Mouse (Mus musculus) limb, embryonic 10.5 days (tissue): ENCODE measurements around the gene Meaf6. TPM values are rescaled to one million over a fixed set of nuclear protein-coding genes. Genes with fewer than 3 reads are reported as not detected.
A peak's percentile ranks its signal among the peaks of the same experiment; 100 is the strongest.

Experiments used
- DNase-seq: peaks from one replicate; pipeline ENCODE4 v3.0.0-alpha.2; 2017; ENCODE audit warnings: low spot score
- H3K27ac ChIP-seq: fragments of 300-500 bp; sonication (generic); 2 replicates; pipeline ENCODE4 v1.5.1; 2016; ENCODE audit warnings: mild to moderate bottlenecking
- H3K27me3 ChIP-seq: fragments of 300-500 bp; sonication (generic); 2 replicates; pipeline ENCODE4 v1.6.1; 2016; ENCODE audit warnings: low read depth, mild to moderate bottlenecking; ENCODE audit not compliant: poor library complexity, severe bottlenecking
- H3K36me3 ChIP-seq: fragments of 300-500 bp; sonication (generic); 2 replicates; pipeline ENCODE4 v1.6.1; 2016; ENCODE audit warnings: mild to moderate bottlenecking, moderate library complexity
- H3K4me1 ChIP-seq: fragments of 300-500 bp; sonication (generic); 2 replicates; pipeline ENCODE4 v1.6.1; 2016
- H3K4me3 ChIP-seq: fragments of 300-500 bp; sonication (generic); 2 replicates; pipeline ENCODE4 v1.5.1; 2016; ENCODE audit warnings: mild to moderate bottlenecking, moderate library complexity
- H3K9me3 ChIP-seq: fragments of 300-500 bp; sonication (generic); replicated peaks from 2 replicates; pipeline ENCODE4 v1.6.1; 2016; ENCODE audit warnings: mild to moderate bottlenecking
- WGBS: fragments of 180-500 bp; shearing (Covaris S2); methylation state at CpG from one replicate; pipeline ENCODE4 v1.1.7; 2016; 5-methylcytosine and 5-hydroxymethylcytosine counted together
- polyA plus RNA-seq: library from polyadenylated mRNA; unstranded; fragments of >200 nt; fragmentation: Nextera tagmentation; extraction: Ambion mirVana; gene quantifications from 2 replicates; pipeline ENCODE4 v1.2.1, GENCODE M21; 2016

Gene Meaf6
- 64.2 and 70.9 TPM in 2 replicates for polyA plus RNA-seq

DNA sequence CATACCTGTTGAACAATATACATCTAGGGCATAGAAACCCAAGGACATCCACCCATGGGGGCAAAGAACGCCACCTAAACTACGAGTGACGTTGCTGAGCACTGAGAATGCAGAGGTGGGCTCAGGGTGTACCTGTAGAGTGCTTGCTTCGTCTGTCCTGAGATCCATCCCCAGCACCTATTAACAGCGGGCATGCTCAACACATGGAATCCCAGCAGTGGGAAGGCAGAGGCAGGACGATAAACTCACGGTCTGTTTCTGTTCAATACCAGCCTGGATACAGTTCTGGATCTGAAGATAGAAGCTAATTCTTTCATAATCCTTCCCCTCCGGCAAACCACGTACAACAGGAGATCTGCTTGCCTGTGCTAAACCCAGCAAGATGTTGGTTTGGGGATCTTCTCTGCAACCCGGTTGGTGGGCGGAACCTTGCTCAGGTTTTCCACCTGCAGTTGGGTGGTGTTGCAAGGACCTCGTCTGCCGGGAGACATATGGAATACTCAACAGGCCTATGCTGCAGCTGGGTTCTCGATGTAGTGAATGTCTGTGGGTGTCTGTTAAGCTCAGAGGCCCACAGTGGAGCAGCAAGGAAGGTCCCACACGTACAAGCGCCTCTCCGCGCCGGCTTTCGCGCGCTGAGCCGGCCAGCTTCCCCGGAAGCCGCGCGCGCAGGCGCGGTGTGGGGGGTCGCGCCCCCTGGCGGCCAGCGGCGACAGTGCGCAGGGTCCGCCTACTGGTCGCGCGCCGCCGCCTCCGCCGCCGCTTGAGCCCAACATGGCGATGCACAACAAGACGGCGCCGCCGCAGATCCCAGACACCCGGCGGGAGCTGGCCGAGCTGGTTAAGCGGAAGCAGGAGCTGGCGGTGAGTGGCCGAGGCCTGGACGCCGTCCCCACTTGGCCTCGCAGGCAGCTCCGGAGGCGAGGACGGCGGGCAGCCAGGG, at the start of gene Meaf6:
Meaf6 (plus strand) TSS at position 732 of the 943 bp plus-strand sequence.
- WGBS = 2% methylated on average over 63 of the region's 63 CpGs
- peak within 1 kb of the TSS; percentile 99 for H3K27ac ChIP-seq
- H3K4me3 ChIP-seq = peak within 1 kb of the TSS; percentile 93
- DNase-seq = peak; percentile 97
- H3K27me3 ChIP-seq = no peaks in the 10 kb centered on the region
- H3K9me3 ChIP-seq = no peaks in the 10 kb centered on the region
- peaks cover 24% of the 10 kb centered on the region for H3K4me1 ChIP-seq
- H3K36me3 ChIP-seq = peaks cover 38% of the 10 kb centered on the region

DNA sequence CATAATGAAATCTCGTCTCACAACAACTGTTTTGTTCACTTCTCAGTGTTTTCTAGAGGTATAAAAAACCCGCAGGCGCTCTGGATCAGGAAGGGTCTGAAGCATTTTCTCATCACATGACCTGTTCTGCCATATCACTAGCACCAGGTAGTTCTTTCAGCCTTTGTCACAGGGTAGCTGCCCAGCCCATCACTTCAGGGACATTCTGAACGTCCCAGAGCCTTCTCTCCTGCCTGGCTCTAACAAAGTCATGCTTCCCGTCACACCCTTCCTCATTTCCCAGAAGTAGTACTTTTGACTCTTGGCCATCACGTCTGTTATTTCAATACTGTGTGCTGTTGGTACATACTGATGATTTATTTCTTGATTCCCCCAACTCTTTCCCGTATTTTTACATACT, 40.5 kb upstream of the Meaf6 start:
- Histone ChIP-seq H3K27ac (no peak overlapping the region), H3K9me3 (no peaks in the 10 kb centered on the region), H3K4me3 (no peak overlapping the region), H3K27me3 (no peaks in the 10 kb centered on the region), H3K36me3 (peaks cover 99% of the 10 kb centered on the region), H3K4me1 (no peaks in the 10 kb centered on the region)
- WGBS = 91% methylated on average over 7 of the region's 7 CpGs
- DNase-seq = no peak

DNA sequence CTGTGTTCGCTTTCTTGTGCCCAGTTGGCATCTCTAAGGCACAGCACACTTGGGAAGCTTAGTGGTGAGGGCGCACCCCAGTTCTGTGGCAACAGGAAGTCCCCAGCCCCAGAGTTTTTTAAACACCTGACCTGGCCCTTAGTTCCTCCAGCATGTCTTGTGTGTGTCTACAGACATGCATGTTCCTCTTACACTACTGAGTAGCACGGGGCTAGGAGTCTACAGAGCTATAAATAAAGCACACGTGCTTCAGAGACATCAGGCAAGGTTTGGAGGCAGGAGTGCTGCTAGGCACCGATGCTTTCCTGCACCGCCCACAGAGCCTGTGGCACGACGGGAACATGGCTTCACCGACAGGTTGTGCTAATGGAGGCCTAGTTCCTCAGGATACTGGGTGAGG, 29.5 kb upstream of the Meaf6 start:
- Histone ChIP-seq H3K36me3 (peaks cover 59% of the 10 kb centered on the region), H3K9me3 (no peaks in the 10 kb centered on the region), H3K4me3 (no peak overlapping the region), H3K4me1 (peaks cover 39% of the 10 kb centered on the region), H3K27me3 (peaks cover 45% of the 10 kb centered on the region), H3K27ac (no peak overlapping the region)
- no peak for DNase-seq
- WGBS = 93% methylated on average over 9 of the region's 9 CpGs

DNA sequence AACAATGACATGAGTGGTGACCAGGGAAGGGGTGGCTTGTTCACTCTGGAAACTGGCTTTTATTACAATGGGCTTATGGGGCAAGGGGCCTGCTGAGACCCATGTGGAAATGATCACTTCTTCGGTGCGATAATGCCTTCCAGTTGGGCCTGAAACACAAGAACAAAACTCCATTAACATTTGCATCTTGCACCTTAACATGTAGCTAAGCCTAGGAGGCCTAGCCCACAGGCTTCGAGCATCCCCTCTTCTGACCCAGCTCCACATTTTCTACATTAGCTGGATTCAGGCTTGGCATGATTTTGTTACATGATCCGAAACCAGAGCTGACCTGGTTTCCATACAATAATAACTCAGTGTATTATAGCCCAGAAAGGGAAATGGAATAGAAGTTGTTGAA, 28.5 kb upstream of the Meaf6 start:
- WGBS = 48% methylated on average over 4 of the region's 4 CpGs
- peaks cover 39% of the 10 kb centered on the region for H3K4me1 ChIP-seq
- peaks cover 49% of the 10 kb centered on the region for H3K36me3 ChIP-seq
- no peaks in the 10 kb centered on the region for H3K9me3 ChIP-seq
- peak overlapping the region; percentile 57; the same call in 1 of the 2 replicates for H3K27ac ChIP-seq
- no peak overlapping the region for H3K4me3 ChIP-seq
- peaks cover 46% of the 10 kb centered on the region for H3K27me3 ChIP-seq
- DNase-seq = peak; percentile 47

DNA sequence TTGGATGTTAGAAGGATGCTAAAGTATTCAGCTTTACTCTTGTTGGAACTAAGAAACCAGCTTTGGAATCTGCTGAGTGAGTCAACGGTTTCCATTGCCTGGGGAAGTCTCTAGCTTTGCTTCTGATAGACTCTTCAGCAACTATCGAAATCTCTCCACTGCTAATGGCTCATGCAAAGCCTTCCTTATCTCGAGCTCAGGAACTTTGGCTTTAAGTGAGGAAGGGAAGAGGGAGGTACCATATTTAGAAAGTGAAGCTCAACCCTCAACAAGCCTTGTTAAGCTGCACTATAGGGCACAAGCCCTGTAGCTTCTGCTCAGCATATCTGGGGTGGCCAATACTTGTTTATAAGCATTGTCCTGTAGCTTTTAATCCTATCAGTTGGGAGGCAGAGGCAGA, 27.7 kb upstream of the Meaf6 start:
- H3K36me3 ChIP-seq = peaks cover 41% of the 10 kb centered on the region
- H3K9me3 ChIP-seq = no peaks in the 10 kb centered on the region
- peak overlapping the region; percentile 20; the same call in 1 of the 2 replicates for H3K27ac ChIP-seq
- H3K4me1 ChIP-seq = peaks cover 39% of the 10 kb centered on the region
- 47% methylated on average over 3 of the region's 3 CpGs for WGBS
- peaks cover 45% of the 10 kb centered on the region for H3K27me3 ChIP-seq
- H3K4me3 ChIP-seq = no peak overlapping the region
- DNase-seq = no peak

DNA sequence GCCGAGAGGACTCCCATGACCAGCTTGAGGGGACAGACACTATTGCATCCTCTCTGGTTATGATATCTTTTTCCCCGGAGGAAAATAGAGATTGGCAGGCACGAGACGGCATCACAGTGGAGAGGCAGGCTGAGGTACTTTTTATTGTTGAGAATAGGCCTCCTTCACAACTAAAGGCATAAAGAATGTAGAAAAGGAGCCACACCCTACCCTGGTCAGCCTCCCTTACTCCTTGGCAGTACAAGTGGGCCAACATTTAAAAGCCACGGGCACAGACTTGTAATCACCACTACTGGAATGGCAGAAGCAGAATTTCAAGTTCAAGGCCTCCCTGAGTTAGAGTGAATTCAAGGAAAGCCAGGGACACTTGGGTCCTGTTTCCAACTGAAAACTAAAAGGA, 26.9 kb upstream of the Meaf6 start:
- H3K36me3 ChIP-seq = peaks cover 33% of the 10 kb centered on the region
- no peaks in the 10 kb centered on the region for H3K9me3 ChIP-seq
- 60% methylated on average over 5 of the region's 5 CpGs for WGBS
- H3K4me3 ChIP-seq = no peak overlapping the region
- no peak for DNase-seq
- peaks cover 39% of the 10 kb centered on the region for H3K4me1 ChIP-seq
- peaks cover 42% of the 10 kb centered on the region for H3K27me3 ChIP-seq
- no peak overlapping the region for H3K27ac ChIP-seq

DNA sequence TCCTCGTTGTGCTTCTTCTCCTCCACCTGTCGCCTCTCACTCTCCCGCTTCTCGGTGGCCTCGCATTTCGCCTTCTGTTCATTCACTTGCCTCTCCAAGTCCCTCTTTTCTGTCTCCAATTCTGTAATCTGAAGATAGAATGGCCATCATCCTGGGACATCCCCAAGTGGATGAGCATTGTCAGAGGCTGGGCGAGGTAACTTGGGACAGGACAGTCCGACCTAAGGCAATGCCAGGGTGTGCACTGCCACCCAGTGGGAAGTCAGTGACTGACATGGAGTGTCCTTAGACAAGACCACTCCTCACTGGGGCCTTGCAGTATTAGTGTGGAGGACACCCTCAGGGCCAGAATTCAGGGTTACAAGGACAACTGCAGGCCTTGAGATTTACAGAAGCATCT, 25.9 kb upstream of the Meaf6 start:
- peak overlapping the region; percentile 13; the same call in 1 of the 2 replicates for H3K4me3 ChIP-seq
- H3K9me3 ChIP-seq = no peaks in the 10 kb centered on the region
- peaks cover 23% of the 10 kb centered on the region for H3K36me3 ChIP-seq
- peaks cover 38% of the 10 kb centered on the region for H3K27me3 ChIP-seq
- WGBS = 3% methylated on average over 8 of the region's 8 CpGs
- H3K27ac ChIP-seq = no peak overlapping the region
- peak; percentile 70 for DNase-seq
- peaks cover 39% of the 10 kb centered on the region for H3K4me1 ChIP-seq

DNA sequence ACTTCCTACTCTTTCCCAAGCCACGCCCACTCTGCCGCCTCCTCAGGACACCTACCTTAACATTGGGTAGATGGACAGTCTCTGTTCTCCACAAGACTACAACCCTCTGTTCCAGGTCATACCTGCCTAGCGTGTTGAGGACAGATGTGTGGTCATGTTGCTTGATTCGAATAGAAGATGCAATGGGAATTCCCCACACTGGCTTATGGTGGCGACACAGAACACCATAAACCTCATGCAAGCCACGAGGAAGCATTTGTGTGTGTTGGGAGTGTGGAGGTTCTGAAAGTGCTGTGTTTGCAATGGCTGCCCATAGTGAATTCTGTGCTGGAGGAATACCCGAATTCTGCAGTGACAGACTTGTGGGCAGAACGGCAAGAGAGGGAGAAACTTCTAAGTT, 21.1 kb upstream of the Meaf6 start:
- Histone ChIP-seq H3K9me3 (no peaks in the 10 kb centered on the region), H3K27me3 (peaks cover 33% of the 10 kb centered on the region; the same call in 1 of the 2 replicates), H3K27ac (no peak overlapping the region), H3K4me1 (peaks cover 25% of the 10 kb centered on the region), H3K36me3 (peaks cover 9% of the 10 kb centered on the region), H3K4me3 (no peak overlapping the region)
- WGBS = 76% methylated on average over 8 of the region's 8 CpGs
- DNase-seq = no peak

DNA sequence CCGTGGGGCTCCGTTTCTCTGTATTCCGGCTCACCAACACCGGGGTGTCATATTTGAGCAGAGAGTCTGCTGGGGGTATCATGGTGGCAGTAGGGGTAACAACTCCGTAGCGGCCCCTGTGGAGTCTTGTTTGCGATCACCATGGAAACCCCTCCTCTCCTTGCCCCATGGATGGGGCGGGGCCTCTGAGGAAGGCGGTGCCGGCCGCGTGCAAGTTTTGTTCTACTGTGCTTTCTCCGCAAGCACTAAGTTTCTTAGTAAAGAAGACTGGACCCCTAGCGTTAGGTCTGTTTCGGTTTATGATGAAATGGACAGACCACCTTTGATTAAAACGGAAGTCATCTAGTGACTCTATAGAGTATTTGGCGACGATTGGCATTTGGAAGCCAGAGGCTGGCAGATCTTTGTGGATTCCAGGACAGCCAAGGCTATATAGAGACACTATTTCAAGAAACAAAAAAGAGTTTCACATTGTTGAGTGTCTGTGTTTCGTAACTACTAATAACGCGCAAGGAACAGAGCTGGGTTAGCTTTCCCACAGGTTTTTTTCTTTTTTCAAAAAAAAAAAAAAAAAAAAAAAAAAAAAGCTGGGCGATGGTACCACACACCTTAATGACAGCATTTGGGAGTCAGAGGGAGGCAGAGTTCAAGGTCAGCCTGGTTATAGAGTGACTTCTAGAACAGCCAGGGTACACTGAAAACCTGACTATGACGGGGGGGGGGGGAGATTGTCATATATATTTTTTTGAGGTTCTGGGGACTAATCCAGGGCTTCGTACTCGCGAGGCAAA, 19.2 kb upstream of the Meaf6 start, which contains the start of gene Dnali1:
Dnali1 (minus strand) TSS at position 187 of the 791 bp plus-strand sequence.
- peak; percentile 70 for DNase-seq
- H3K9me3 ChIP-seq = no peaks in the 10 kb centered on the region
- H3K27ac ChIP-seq = peak within 1 kb of the TSS; percentile 86
- peaks cover 28% of the 10 kb centered on the region for H3K36me3 ChIP-seq
- peaks cover 23% of the 10 kb centered on the region for H3K4me1 ChIP-seq
- H3K27me3 ChIP-seq = peaks cover 20% of the 10 kb centered on the region; the same call in 1 of the 2 replicates
- H3K4me3 ChIP-seq = peak within 1 kb of the TSS; percentile 97
- WGBS = 5% methylated on average over 26 of the region's 26 CpGs

DNA sequence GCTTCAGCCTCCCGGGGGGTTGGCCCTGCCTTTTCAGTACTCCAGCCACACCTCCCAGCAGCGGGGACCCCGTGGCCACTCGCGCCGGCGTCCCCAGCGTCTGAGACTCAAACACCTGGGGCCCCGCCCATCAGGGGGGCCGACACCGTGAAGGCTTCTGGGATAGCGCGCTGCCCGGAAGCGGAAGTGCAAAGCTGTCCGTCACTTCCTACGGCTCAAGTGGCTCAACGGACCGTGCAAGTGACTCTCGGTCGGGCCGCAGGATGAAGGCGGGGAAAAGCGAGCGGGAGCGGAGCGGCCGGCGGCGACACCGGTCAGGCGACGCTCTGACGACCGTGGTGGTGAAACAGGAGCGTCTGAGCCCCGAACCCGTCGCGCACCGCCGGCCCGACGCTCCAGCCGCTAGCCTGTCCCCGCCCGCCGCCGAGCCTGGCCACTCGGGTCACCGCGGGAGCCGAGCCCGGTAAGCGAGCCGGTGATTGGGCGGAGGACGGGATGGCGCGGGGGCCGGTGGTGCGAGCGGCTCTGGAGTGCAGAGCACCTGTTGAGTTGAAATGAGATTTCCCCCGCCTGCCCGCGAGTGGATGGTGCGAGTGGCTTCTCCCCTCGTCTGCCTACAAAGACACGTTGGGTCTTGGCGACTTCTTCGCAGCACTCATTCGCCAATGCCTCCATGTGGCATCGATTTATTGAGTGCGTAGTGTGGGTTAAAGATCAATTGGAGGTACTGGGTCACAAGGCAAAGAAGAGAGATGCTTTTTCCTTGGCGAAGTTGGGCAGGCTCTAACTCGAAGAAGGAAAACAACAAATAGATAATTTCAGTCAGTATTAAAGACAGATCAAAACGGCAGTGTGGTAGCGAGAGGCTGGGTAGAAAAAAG, 18.2 kb upstream of the Meaf6 start, which contains the start of gene Snip1:
Snip1 (plus strand) TSS at position 183 of the 881 bp plus-strand sequence.
- Histone ChIP-seq H3K4me1 (peaks cover 23% of the 10 kb centered on the region), H3K9me3 (no peaks in the 10 kb centered on the region), H3K27me3 (peaks cover 20% of the 10 kb centered on the region; the same call in 1 of the 2 replicates), H3K36me3 (peaks cover 38% of the 10 kb centered on the region), H3K4me3 (peak within 1 kb of the TSS; percentile 97), H3K27ac (peak within 1 kb of the TSS; percentile 86)
- DNase-seq = peak; percentile 98
- WGBS = 1% methylated on average over 78 of the region's 78 CpGs

DNA sequence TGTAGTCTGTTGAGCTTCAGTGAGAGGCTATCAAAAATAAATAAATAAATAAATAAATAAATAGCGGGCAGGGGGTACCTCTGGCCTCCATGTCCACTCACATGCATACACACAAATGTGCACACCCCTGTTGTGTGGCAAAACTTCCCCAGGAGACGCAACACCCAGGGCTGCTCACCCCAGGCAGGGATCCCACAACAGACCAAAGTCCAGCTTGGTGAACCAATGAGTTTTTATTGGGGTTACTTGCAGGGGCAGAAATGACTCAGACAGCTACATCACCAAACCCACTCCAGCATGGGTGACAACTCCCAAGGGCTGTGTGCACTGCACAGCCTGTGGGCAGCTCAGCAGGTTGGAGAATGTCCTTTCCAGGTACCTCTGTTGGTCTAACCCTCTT, 7.2 kb upstream of the Meaf6 start:
- DNase-seq = no peak
- Histone ChIP-seq H3K4me1 (no peaks in the 10 kb centered on the region), H3K36me3 (peaks cover 61% of the 10 kb centered on the region), H3K27ac (no peak overlapping the region), H3K27me3 (no peaks in the 10 kb centered on the region), H3K9me3 (no peaks in the 10 kb centered on the region), H3K4me3 (no peak overlapping the region)
- 91% methylated on average over 2 of the region's 2 CpGs for WGBS

DNA sequence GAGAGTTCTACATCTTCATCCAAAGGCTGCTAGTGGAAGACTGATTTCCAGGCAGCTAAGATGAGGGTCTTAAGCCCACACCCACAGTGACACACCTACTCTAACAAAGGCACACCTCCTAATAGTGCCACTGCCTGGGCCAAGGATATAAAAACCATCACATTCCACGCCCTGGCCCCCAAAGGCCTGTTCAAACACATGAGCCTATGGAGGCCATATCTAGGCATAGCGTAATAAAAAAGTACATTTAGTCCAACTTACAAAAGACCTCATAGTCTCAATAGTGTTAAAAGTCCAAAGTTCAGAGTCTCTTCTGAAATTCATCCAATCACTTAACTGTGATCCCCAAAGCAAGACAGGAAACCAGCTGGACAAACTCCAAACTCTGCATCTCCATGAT, 6.2 kb upstream of the Meaf6 start:
- Histone ChIP-seq H3K4me3 (no peak overlapping the region), H3K27me3 (no peaks in the 10 kb centered on the region), H3K36me3 (peaks cover 51% of the 10 kb centered on the region), H3K9me3 (no peaks in the 10 kb centered on the region), H3K27ac (no peak overlapping the region), H3K4me1 (peaks cover 2% of the 10 kb centered on the region; the same call in 1 of the 2 replicates)
- WGBS = 93% methylated on average over 2 of the region's 2 CpGs
- no peak for DNase-seq
